Mouse (Mus musculus): ENCODE measurements around the gene Rbp1.

Rbp1 gene

DNA sequence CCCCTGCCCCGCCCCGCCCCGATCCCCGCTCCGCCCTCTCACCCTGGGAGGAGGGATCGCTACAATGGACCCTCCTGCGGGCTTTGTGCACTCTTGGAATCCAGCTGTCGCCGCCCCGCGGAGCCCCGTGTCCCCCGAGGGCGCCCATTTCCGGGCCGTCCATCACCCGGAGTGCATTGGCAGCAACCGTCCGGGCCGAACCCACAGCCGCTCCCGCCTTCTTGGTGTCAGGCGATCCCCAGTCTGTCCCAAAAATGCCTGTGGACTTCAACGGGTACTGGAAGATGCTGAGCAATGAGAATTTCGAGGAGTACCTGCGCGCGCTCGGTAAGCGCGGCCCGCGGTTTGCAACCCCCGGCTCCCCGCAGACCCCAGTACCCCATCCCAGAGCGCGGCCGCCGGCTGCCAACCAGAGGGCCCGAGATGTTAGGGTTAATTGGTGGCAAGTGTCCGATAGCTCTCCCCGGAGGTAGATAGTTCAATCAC is 2.0 kb downstream of the Rbp1 start:
- no peak for DNase-seq (ENCODE audit: low spot score in 2 of 2)

DNA sequence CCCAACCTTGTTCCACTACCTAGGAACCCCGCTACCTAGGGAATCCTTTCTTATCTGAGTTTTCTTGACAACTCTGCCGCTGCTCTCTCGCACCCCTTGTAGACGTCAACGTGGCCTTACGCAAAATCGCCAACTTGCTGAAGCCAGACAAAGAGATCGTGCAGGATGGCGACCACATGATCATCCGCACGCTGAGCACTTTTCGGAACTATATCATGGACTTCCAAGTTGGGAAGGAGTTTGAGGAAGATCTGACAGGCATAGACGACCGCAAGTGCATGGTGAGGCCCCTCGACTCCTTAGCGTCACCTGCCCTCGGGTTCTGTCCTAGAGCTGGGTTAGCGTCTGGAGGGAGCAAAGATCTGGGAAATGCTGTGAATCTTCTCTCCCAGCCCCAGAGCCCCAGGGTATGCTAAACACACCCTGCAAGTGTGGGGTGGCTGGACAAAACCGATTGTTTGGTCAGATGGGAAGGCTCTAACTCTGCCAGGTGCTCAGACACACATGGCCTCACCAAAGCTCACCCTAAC is 2.7 kb downstream of the Rbp1 start:
- no peak for DNase-seq (ENCODE audit: low spot score in 2 of 2)

- DNase-seq (ENCODE audit: low spot score in 2 of 2), result no peak
These were observed 5.3 kb downstream of the Rbp1 start for GRCm38 (mm10) chr9:98427906-98428517.

DNA sequence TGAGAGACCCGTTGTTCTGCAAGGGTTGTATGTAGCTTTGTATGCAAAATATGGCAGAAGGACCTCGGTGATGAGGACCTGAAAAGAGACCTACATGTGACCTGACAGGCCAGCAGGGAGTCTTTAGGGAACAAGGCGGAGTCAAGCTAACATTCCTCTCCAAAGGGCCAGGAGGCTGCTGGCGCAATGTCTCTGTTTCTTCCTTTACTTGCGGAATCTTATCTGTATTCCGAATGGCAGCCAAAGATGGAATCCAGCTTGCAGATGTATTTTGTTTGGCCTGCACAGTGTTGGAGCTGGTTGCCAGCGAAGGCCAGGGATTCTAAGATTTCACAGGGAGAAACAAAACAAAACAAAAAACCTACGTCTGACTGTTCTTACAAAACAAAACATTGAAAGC is 6.0 kb downstream of the Rbp1 start:
- no peak for DNase-seq (ENCODE audit: low spot score in 2 of 2)

GRCm38 (mm10) chr9:98429806-98430205 is 7.0 kb downstream of the Rbp1 start:
- DNase-seq (ENCODE audit: low spot score in 2 of 2), result no peak

DNA sequence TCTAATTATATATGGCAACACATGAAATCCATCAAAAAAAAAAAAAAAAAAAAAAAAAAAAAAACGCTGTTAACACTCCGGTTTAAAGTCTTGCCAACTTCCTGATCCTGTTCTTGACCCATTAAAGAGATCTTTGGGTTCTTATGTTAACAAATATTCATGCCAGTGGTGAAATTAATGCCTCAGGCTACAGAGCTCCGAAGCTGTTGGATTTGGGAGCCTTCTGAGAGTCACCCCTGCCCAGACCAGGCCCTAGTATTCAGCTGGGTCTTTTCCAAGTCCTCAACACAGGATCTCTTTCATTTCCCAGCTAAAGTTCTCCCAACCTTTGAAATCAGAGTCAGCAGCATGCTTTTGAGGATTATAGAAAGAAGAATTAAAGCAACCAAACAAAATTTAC is 7.8 kb downstream of the Rbp1 start:
- DNase-seq (ENCODE audit: low spot score in 2 of 2), result no peak

GRCm38 (mm10) chr9:98433021-98433420 is 10.3 kb downstream of the Rbp1 start:
- no peak for DNase-seq (ENCODE audit: low spot score in 2 of 2)

- DNase-seq (ENCODE audit: low spot score in 2 of 2), result no peak
These were observed 11.3 kb downstream of the Rbp1 start for GRCm38 (mm10) chr9:98433956-98434588.

GRCm38 (mm10) chr9:98437819-98438218 is 15.1 kb downstream of the Rbp1 start:
- DNase-seq (ENCODE audit: low spot score in 2 of 2), result no peak

DNA sequence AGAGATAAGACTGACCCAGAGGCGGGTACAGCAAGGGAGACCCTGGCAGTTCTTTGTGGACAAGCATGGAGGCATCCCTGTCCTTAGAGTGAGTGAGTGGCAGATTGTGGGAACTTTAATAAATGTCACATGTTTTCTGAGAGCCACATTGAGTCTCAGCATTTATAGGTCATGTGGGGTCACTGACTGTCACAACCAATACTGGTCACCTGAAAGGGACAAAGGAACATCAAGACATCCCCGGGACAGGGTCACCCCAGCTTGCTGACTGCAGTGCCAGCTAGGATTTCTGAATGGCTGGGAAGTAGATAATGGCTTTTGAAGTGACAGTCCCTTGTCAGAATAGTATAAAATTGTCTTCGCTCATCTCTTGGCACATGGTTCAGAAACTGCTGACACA is 16.3 kb downstream of the Rbp1 start:
- DNase-seq (ENCODE audit: low spot score in 2 of 2), result no peak

DNA sequence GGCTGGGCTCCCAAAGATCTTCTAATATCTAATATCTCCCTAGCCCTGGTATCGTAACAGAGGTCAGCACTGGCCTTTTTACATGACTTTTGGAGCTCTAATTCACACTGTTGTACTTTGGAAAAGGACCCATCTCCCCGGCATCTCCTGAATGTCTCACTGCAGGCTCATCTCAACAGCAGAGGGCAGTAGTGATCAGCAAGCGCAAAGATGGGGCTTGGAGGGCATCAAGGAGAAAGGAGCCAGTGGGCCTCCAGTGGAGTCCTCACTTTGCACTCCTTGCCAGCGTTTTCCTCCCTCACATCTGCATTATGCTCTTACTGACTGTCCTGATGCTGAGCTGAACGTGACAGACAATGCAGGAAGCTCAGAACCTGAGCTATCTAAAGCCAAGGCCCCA is 19.9 kb downstream of the Rbp1 start:
- DNase-seq (ENCODE audit: low spot score in 2 of 2), result peak in 1 of 2 experiments; percentile 45

- no peak for DNase-seq (ENCODE audit: low spot score in 2 of 2)
These were observed 22.8 kb downstream of the Rbp1 start for GRCm38 (mm10) chr9:98445359-98446149.

- DNase-seq (ENCODE audit: low spot score in 2 of 2), result no peak
These were observed 28.2 kb downstream of the Rbp1 start for GRCm38 (mm10) chr9:98450976-98451375.

DNA sequence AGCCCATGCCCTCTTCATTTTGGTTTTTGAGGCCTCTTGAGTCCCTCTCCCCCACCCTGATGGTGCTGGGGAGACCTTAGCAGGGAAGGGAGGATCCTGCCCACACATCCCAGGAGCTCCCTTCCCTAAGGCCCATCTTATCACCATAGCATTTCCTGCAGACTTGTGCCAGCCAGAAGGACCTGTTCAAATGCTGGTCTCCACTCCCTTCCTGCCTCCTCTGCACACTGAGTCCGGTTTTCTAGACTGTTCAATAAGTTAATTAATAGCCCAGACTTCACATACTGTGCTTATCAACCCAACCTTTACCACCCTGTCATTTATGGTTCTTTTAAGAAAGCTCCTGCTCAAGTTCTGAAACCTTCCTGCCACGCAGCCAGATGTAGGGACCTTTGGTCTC is 43.9 kb downstream of the Rbp1 start:
- no peak for DNase-seq (ENCODE audit: low spot score in 2 of 2)

DNA sequence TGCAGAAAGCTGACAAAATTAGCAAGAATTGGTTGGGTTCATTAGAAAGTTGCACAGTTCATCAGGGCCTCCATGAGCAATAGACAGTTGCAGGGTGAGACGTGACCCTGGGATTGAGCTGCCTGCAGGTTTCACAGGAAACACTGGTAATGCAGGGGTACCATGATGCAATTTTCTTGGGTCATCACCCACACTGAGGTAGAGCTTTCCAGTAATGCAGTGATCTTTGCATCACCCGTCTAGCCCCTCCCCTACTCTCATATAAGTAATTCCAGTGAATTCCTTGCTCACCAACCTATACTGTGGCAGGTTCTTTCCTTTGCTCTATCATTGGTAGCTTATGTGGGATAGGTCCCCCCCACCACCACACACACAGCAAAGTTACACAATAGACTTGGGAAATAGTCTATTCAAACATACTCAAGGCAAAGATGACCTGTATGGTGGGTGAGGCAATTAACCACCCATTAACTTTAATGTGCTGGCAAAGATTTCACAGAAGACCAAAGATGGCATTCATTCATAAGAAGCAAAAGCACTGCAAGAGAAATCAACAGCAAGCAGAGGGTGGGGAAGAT is 57.5 kb downstream of the Rbp1 start:
- DNase-seq (ENCODE audit: low spot score in 2 of 2), result no peak

DNA sequence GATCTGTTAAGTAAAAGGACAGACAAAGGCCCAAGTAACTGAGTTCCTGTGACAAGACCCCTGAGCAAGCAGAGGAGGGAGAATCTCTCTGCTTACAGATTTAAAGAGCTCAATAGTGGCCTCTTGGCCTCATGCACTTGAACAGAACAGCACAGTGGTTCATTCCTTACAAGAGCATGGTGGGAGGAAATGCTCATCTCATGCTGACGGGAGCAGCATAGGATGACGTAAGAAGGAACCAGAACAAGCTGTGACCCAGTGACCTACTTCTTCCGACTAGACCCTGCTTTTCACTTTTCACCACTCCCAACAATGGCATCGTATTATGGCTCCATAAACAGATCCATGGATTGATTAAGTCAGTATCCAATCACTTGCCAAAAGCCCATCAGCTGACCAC is 59.5 kb downstream of the Rbp1 start:
- DNase-seq (ENCODE audit: low spot score in 2 of 2), result no peak

DNA sequence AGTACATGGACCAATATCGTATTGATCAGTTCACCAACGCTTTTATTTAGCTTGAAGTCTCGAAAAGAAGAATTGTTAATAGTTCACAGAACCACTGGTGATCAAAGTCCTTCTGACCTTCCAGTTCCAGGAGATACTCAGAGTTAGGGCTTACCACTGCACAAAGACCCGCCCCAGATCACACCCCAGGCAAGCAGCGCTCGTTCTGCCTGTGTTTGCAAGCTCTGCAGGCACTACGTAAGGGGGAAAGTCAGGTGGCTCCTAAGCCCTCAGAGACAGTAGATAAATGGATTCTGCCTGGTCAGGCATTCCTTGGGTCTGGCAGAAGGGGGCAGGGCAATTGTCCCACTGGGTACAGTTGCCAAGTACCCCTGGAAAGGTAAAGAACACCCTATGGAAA is 62.3 kb downstream of the Rbp1 start:
- no peak for DNase-seq (ENCODE audit: low spot score in 2 of 2)

GRCm38 (mm10) chr9:98485815-98486214 is 63.1 kb downstream of the Rbp1 start, which contains the start of gene Rbp2:
Gene Rbp2 (plus strand): TSS chr9:98486115.
- no peak for DNase-seq (ENCODE audit: low spot score in 2 of 2)

GRCm38 (mm10) chr9:98487273-98487672 is 64.5 kb downstream of the Rbp1 start:
- no peak for DNase-seq (ENCODE audit: low spot score in 2 of 2)

- DNase-seq (ENCODE audit: low spot score in 2 of 2), result no peak
These were observed 66.8 kb downstream of the Rbp1 start for GRCm38 (mm10) chr9:98489532-98489931.

DNA sequence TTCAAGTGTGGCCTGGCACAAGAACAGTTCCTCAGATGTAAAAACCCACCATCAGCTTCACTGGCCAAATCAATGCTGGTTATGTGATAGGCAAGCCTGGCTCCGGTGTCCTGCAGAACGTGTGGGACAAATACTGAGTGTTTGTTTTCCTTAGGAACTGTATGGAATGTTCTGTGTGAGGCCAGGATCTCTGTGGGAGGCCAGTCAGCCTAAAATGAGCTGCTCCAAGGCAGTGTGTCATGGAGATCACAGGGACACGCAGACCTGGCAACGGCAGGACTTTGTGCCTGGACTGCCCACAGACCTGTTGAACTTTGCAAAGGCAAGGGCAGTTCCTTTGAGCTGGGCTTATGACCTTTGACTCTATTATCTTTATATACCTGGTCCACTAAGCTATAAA is 67.4 kb downstream of the Rbp1 start:
- DNase-seq (ENCODE audit: low spot score in 2 of 2), result no peak

GRCm38 (mm10) chr9:98491071-98491470 is 68.3 kb downstream of the Rbp1 start:
- DNase-seq (ENCODE audit: low spot score in 2 of 2), result no peak
